Mouse (Mus musculus): ENCODE measurements around the gene Srpk2.
"Not testable (repeated sequence)": the region's sequence is repeated elsewhere in the genome, so short reads cannot be mapped to it uniquely, and the experiment has no call there.

The Srpk2 gene

GRCm38 (mm10) chr5:23672136-23672535 is 12.3 kb downstream of the Srpk2 start:
- DNase-seq, result peak; percentile 46

GRCm38 (mm10) chr5:23670880-23671279 is 13.5 kb downstream of the Srpk2 start:
- DNase-seq, result no peak

DNA sequence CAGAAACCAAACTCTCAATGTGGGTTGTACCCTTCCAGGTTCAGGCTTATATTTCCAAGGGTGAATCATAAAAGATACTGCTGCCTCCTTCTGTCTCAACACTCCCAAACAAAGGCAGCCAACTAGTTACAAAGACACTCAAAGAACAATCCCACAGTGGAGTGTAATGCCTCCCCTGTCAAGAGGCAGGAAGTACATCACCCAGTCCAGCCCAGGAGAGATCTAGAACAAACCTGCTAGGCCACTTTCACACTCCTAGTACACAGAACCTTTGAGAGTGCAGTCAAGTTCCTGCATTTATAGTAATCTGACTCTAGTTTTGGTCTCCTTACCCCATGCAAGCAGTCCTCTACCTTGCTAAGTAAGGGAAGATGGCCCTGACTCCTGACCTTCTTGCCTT is 18.5 kb downstream of the Srpk2 start:
- no peak for DNase-seq

- no peak for DNase-seq
Observed at GRCm38 (mm10) chr5:23661191-23661590, 23.2 kb downstream of the Srpk2 start.

DNA sequence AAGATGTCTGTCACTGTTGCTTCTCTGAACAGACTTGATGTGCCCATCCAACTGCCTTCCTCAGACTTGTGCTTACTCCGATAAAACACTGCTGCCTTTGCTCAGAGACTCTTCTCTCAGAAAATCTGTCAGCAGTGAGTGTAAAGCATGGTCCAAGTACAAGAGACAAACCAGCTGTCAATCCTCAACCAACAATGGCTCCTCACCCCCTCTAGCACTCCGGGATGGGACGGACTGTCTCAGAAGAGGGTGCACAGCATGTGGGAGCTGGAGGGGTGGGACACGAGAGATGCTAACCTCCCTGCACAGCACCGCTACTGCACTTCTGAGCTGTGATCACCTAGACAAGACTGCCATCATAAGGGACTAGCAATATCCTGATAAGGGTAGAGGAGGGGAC is 26.4 kb downstream of the Srpk2 start:
- no peak for DNase-seq

- DNase-seq, result no peak
Observed at GRCm38 (mm10) chr5:23656590-23656989, 27.8 kb downstream of the Srpk2 start.

- DNase-seq, result peak; percentile 18
Observed at GRCm38 (mm10) chr5:23655030-23655429, 29.4 kb downstream of the Srpk2 start.

DNA sequence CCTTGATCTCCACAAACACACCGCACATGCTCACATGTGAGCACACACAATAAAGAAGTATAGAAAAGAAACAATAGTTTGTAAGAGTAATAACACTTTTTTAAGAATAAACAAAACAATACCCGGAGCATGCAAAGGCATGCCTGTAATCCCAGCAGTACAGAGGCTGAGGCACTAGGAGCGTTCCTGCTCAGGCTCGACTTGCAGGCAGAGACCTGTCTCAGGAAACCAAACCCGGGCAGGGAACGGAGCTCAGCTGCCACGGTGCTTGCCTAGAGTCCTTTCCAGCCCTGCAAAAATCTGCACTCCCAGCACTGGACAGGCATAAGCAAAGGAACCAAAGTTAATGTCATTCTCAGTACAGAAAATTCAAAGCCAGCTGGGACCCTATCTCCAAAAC is 32.1 kb downstream of the Srpk2 start:
- DNase-seq, result no peak

DNA sequence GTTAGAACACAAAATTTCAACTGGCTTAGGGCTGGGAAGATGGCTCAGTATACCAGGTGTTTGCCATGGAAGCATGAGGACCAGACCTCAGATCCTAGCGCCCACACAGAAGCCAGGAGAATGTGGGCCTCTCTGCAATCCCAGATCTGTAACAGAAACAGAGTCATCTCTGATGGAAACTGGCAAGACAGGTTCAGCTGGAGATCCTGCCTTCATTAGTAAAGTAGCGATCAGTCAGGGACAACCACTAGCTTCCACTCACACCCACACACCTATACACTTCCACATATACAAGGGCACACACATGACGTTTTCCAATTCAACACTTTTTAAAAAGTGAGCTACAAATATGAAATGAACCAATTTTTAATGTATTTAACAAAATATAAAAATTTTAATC is 32.6 kb downstream of the Srpk2 start:
- no peak for DNase-seq

DNA sequence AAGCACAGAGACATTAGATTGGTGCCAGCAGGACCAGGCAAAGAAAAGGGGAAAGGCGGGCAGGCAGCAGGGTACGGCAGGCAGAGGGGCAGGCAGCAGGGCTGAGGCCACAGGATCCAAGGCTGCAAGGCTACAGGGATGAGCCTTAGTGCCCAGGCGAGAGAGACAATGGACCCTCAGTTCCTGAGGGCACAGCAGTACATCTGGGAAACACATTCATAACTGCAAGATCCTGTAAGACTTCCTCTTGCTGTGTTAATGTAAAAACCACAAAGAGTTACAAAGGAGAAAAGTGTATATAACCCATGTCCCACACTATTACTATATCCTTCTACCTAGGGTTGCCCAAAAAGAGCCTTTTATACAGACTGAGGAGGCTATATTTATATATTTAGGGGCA is 33.9 kb downstream of the Srpk2 start:
- DNase-seq, result no peak

DNA sequence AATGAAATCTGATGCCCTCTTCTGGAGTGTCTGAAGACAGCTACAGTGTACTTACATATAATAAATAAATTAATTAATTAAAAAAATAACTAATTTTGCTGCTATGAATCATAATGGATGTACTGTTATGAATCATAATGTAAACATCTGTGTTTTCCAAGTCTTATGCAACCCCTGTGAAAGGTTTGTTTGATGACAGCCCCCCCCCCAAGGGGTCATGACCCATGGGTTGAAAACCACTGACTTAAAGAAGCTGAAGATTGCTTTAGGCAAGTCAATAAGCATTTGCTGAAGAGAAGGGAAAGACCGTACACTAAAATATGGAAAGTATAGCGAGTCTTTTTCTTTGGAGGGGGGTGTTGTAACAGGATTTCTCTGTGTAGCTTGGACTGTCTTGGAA is 35.2 kb downstream of the Srpk2 start:
- DNase-seq, result no peak

DNA sequence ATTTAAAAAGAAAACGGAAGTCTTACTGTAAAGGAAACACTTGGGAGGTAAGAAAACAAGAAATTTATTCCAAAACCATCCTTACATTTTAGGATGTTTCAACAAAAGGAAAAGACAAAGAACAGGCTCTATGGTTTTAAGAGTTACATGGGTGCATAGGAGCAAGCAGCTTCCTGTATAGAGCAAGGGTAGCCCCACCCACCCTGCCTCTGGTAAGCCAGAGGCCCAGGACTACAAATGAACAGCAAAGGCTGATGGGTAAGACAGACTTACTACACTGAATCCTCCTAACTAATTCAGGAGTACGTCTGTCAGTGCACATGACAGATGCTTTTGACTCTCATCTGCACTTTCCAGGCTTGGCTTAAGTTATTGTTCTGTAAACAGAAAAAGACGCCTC is 38.7 kb downstream of the Srpk2 start:
- DNase-seq, result no peak

GRCm38 (mm10) chr5:23639193-23639592 is 45.2 kb downstream of the Srpk2 start:
- DNase-seq, result not testable (repeated sequence)

DNA sequence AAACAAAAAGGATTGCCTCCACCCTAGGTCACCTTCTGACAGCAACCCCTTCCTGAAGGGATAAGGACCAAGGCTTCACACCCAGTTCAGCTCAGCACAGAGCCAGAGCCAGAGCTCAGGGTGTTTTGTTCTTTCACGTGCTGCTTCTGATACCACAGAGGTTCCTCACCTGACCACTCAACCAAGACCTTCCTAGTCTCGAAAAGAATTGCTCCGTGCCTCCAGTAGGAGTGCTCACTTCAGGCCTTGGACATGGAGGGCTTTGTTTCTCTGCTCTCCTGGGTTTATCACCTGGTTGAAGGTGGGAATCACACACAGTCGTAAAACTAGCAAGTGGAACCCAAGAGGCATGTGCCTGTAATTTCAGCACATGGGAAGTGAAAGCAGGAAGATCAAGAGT is 46.4 kb downstream of the Srpk2 start:
- no peak for DNase-seq

DNA sequence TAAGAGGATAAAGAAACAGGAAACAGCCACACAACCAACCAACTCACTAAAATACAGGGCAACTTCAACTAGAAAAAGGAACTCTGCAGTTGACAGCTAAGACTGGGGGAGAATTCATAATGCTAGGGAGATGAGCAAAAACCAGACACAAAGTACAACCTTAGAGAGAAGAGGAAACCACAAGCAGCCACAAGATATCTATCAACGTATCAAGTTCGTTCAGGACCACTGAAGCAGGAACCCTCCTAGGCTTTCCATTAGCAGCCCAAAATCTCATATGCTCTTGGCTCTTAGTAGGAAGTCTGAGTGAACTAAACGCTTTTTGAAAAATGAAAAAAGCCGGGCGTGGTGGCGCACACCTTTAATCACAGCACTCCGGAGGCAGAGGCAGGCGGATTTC is 47.1 kb downstream of the Srpk2 start:
- no peak for DNase-seq

GRCm38 (mm10) chr5:23631490-23631889 is 52.9 kb downstream of the Srpk2 start:
- DNase-seq, result no peak

DNA sequence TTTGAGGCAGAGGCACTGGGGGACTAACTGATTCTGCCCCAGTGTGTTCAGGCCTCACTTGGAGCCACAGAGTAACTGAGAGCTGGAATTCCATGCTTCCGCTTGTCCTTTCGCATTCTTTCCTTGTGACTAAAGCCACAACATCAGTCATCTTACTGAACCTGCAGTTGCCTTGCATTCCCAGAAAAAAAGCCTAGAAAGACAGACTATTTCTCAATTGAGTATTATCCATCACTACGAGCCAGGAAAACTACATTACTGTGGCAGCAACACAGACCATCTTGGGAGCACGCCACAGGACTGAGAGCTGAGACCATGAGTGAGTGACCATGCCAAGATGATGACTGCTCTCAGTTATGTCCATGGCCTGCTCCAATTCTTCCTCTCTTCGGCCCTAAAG is 57.2 kb downstream of the Srpk2 start:
- peak; percentile 37 for DNase-seq

- DNase-seq, result no peak
Observed at GRCm38 (mm10) chr5:23626173-23626572, 58.2 kb downstream of the Srpk2 start.

GRCm38 (mm10) chr5:23620621-23621020 is 63.8 kb downstream of the Srpk2 start:
- DNase-seq, result no peak

DNA sequence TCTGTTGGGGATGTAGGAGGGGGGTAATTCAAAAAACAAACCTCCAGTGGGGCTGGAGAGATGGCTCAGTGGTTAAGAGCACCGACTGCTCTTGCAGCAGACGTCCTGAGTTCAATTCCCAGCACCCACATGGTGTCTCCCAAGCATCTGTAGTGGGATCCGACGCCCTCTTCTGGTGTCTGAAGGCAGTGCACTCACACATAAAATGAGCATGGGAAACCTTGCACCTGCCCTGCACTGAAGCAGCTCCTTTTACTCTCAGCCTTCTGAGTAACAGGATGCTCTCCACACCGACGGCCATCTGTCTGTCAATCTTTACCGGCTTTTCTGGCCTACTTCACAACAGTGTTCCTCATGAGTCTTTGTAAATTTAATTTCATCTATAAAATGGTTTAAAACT is 65.8 kb downstream of the Srpk2 start:
- no peak for DNase-seq

DNA sequence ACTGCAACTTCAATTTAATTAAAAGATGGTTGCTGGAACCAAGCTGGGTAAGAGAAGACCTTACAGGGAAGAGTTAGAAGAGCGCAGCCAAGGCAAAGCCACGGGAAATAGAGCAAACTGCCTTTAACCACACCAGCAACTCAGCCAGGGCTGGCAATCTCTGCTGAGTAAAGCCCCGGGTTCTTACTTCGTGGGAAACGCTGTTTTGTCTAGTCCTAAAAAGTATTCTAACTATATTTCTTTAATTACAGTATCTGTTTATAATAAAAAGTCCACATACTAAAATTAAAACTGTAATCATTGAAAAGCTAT is 67.4 kb downstream of the Srpk2 start:
- DNase-seq, result no peak

- peak; percentile 53 for DNase-seq
Observed at GRCm38 (mm10) chr5:23616270-23617103, 67.9 kb downstream of the Srpk2 start.

DNA sequence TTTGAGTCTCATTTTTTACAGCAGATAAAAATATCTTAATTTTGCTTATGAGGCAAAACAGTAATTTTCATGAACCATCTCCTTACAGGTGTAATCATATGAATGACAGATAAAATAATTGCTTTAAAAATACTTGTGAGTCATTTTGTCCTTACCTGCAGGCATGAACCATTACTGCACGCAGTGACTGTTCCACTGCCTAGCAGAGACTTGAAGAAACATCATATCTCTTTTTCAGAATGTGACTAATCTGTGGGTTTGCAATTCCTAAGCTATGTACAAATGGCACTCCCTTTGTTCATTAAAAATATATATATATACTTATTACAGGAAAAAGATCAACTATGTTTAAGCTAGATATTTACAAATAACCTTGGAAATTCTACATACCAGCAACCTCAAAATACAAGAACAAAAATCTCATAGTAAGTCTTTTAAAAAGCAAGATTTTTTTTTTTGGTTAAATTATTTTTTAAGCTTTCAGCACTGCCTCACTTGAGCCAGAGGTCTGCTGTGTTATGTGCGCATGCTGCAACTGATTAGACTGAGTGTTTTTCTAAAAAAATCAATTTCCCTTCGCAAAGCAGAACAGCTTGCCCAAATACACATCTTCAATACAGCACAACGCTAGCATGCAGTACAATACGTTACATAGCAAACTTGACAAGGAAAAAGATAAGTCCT is 68.7 kb downstream of the Srpk2 start:
- no peak for DNase-seq

GRCm38 (mm10) chr5:23612856-23613255 is 71.6 kb downstream of the Srpk2 start:
- no peak for DNase-seq

Measured in lung, postnatal 14 days (tissue).